Mouse (Mus musculus) WW6 (cell line): ENCODE measurements around the gene Paqr9.
"Not testable (repeated sequence)": the region's sequence is repeated elsewhere in the genome, so short reads cannot be mapped to it uniquely, and the experiment has no call there.

Source experiments
- DNase-seq: peaks from one replicate; pipeline ENCODE4 v3.0.0-alpha.2; 2013; ENCODE audit warnings: low read depth, low spot score

Gene Paqr9

GRCm38 (mm10) chr9:95559059-95559935 lies at the start of gene Paqr9:
Gene Paqr9 (plus strand): TSS chr9:95559657.
- DNase-seq, result no peak

- no peak for DNase-seq
Measured at GRCm38 (mm10) chr9:95510693-95511404, 48.6 kb upstream of the Paqr9 start.

- DNase-seq, result peak; percentile 96
Measured at GRCm38 (mm10) chr9:95511472-95512330, 47.8 kb upstream of the Paqr9 start, which contains the start of gene U2surp. Gene U2surp (minus strand): TSS chr9:95511996.

GRCm38 (mm10) chr9:95512331-95513030 lies 47.0 kb upstream of the Paqr9 start:
- no peak for DNase-seq

GRCm38 (mm10) chr9:95513776-95514175 lies 45.7 kb upstream of the Paqr9 start:
- no peak for DNase-seq

- not testable (repeated sequence) for DNase-seq
Measured at GRCm38 (mm10) chr9:95514361-95514760, 45.1 kb upstream of the Paqr9 start.

- DNase-seq, result no peak
Measured at GRCm38 (mm10) chr9:95520563-95520962, 38.9 kb upstream of the Paqr9 start.

GRCm38 (mm10) chr9:95521031-95521430 lies 38.4 kb upstream of the Paqr9 start:
- no peak for DNase-seq

- peak; percentile 46 for DNase-seq
Measured at GRCm38 (mm10) chr9:95521566-95521965, 37.9 kb upstream of the Paqr9 start.

GRCm38 (mm10) chr9:95522561-95522960 lies 36.9 kb upstream of the Paqr9 start:
- no peak for DNase-seq

- DNase-seq, result no peak
Measured at GRCm38 (mm10) chr9:95525376-95525775, 34.1 kb upstream of the Paqr9 start.

- DNase-seq, result no peak
Measured at GRCm38 (mm10) chr9:95525961-95526360, 33.5 kb upstream of the Paqr9 start.

GRCm38 (mm10) chr9:95527676-95528075 lies 31.8 kb upstream of the Paqr9 start:
- no peak for DNase-seq

GRCm38 (mm10) chr9:95531144-95531543 lies 28.3 kb upstream of the Paqr9 start:
- DNase-seq, result no peak

- no peak for DNase-seq
Measured at GRCm38 (mm10) chr9:95533817-95534216, 25.6 kb upstream of the Paqr9 start.

GRCm38 (mm10) chr9:95539176-95539800 lies 20.2 kb upstream of the Paqr9 start:
- DNase-seq, result no peak

GRCm38 (mm10) chr9:95540487-95540886 lies 19.0 kb upstream of the Paqr9 start:
- DNase-seq, result peak; percentile 68

GRCm38 (mm10) chr9:95541208-95541607 lies 18.2 kb upstream of the Paqr9 start:
- DNase-seq, result no peak

- DNase-seq, result no peak
Measured at GRCm38 (mm10) chr9:95541650-95542432, 17.6 kb upstream of the Paqr9 start.

GRCm38 (mm10) chr9:95542475-95542874 lies 17.0 kb upstream of the Paqr9 start:
- DNase-seq, result no peak
